In genomic region chr11:118939731-118940130, GRCm38 (mm10) we compare ENCODE assay signal across 36 mouse cellular contexts. TPM values are rescaled to one million over a fixed set of nuclear protein-coding genes. Genes with fewer than 3 reads are reported as not detected.
"Had no signal": no experiment of that assay in that cellular context is flagged by ENCODE, and none has a peak within 500 bp of the region (broad histone marks: within the 10 kb centered on the region; RNA-seq: fewer than 3 reads in every experiment).

No protein-coding gene starts in this region.

- H3K9ac ChIP-seq: heart, embryonic 12.5 days; hindbrain, embryonic 13.5 days; hindbrain, embryonic 15.5 days; intestine, embryonic 15.5 days; limb, embryonic 12.5 days had no signal

- H3K36me3 ChIP-seq: heart, embryonic 10.5 days; heart, embryonic 12.5 days; hindbrain, embryonic 13.5 days; hindbrain, embryonic 15.5 days; intestine, embryonic 15.5 days; limb, embryonic 10.5 days; limb, embryonic 12.5 days had no signal

- ATAC-seq: inflammation-experienced regulatory T-cells, adult 6 months; intestine, embryonic 15.5 days; intestine, postnatal 0 days had no signal

- H3K27ac ChIP-seq: gastrocnemius, adult 2 months; heart, embryonic 10.5 days; hindbrain, embryonic 13.5 days; intestine, embryonic 15.5 days; left cerebral cortex, adult 2 months; limb, embryonic 10.5 days; limb, embryonic 12.5 days had no signal

- H3K4me1 ChIP-seq: heart, embryonic 10.5 days; heart, embryonic 12.5 days; intestine, embryonic 15.5 days; limb, embryonic 10.5 days; limb, embryonic 12.5 days had no signal

- H3K4me2 ChIP-seq: heart, embryonic 12.5 days; hindbrain, embryonic 13.5 days; hindbrain, embryonic 15.5 days; intestine, embryonic 15.5 days; limb, embryonic 12.5 days; liver, embryonic 11.5 days had no signal

- H3K9me3 ChIP-seq: heart, embryonic 10.5 days; heart, embryonic 12.5 days; hindbrain, embryonic 13.5 days; hindbrain, embryonic 15.5 days; intestine, embryonic 15.5 days; limb, embryonic 10.5 days; limb, embryonic 12.5 days had no signal

- H3K4me3 ChIP-seq: gastrocnemius, adult 2 months; heart, embryonic 10.5 days; heart, embryonic 12.5 days; hindbrain, embryonic 13.5 days; hindbrain, embryonic 15.5 days; intestine, embryonic 15.5 days; left cerebral cortex, adult 2 months; limb, embryonic 10.5 days; limb, embryonic 12.5 days had no signal

- DNase-seq: gastrocnemius, adult 2 months; gastrocnemius, postnatal 10 days; gastrocnemius, postnatal 25 days; heart, adult 18-20 months; heart, postnatal 10 days; heart, postnatal 4 days; kidney, adult 18-20 months; kidney, adult 8-10 months; kidney, postnatal 10 days; kidney, postnatal 25 days; kidney, postnatal 4 days; liver had no signal

- H3K27me3 ChIP-seq: hindbrain, embryonic 13.5 days; hindbrain, embryonic 15.5 days had no signal

RNA-seq across cellular contexts. Expression of gene Rbfox3, which starts 28.3 kb away (rescaled TPM):
- total RNA-seq: granulocyte monocyte progenitor cell, adult 5-6 weeks had no signal

RNA-seq across cellular contexts. Expression of gene Enpp7, which starts 48.3 kb away (rescaled TPM):
- total RNA-seq: gastrocnemius, adult 2 months; gastrocnemius, postnatal 10 days; gastrocnemius, postnatal 25 days; gastrocnemius, postnatal 4 days; granulocyte monocyte progenitor cell, adult 5-6 weeks; heart, adult 18-20 months; heart, adult 8-10 months; heart, postnatal 10 days; heart, postnatal 25 days; heart, postnatal 4 days; layer of hippocampus, adult 18-20 months; layer of hippocampus, postnatal 10 days; layer of hippocampus, postnatal 25 days; left cerebral cortex, adult 2 months; left cerebral cortex, postnatal 14 days; left cerebral cortex, postnatal 36 days had no signal
- polyA plus RNA-seq: heart, embryonic 10.5 days; heart, embryonic 12.5 days; heart, embryonic 14.5 days; hindbrain, embryonic 11.5 days; hindbrain, embryonic 13.5 days; hindbrain, embryonic 15.5 days; inflammation-experienced regulatory T-cells, adult 6 months; kidney, embryonic 14.5 days; kidney, embryonic 16.5 days; limb, embryonic 10.5 days; limb, embryonic 12.5 days; liver, embryonic 11.5 days had no signal
